Mouse (Mus musculus) left cerebral cortex, postnatal 14 days (tissue): Measurements from ENCODE around the gene Tmem144. TPM values are rescaled to one million over a fixed set of nuclear protein-coding genes. Genes with fewer than 3 reads are reported as not detected.
"Not testable (repeated sequence)": the region's sequence is repeated elsewhere in the genome, so short reads cannot be mapped to it uniquely, and the experiment has no call there.

Experiments used
- DNase-seq, 2 experiments: peaks; one replicate each; pipeline ENCODE4 v3.0.0; 2021 to 2022; ENCODE audit warnings: low spot score in 2 of 2, mixed read lengths in 1 of 2
- intact Hi-C: fragments of 180-260 bp; cut with DNase I; formaldehyde crosslinking; loops from one replicate; pipeline ENCODE4 v1.15.1; 2025
- total RNA-seq, 2 experiments: library from RNA; stranded (reverse); gene quantifications; 2 replicates each; pipeline ENCODE4 v1.2.3; 2021

Tmem144 gene
- total RNA-seq, 2 experiments from 2014 or later = 8.9 to 11.8 TPM

DNA sequence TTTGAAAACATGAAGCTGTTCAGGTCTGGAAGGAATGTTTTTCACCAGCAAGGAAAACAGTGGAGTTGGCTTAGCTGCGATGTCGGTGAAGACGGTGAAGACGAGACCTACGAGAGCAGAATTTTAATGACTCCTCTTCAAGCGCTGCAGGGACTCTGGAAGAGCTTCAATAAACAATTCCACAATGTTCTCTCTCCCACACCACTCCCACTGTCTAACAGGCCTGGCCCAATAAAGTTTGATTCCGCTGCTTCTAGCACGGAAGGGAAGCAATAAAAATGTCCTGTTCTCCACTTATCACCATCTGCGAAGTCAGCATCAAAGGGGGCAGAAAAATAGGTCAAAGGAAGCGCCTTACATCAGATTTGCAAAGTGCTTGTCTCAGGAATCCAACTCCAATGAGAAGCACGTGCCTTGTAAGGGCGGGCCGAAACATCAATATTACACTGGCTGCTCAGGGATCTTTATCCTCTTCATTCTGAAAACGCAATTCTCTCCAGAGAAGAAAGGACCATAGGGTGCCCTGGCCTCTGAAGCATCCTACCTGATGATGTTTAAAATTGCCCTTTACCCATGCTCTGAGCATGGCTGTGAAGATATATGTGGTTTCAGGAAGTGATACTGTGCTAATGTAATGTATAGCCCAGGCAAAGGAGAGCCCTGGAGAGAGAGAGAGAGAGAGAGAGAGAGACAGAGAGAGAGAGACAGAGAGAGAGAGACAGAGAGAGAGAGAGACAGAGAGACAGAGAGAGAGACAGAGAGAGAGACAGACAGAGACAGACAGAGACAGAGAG, 34.2 kb downstream of the Tmem144 start:
- intact Hi-C loops = no loop called here
- peak; percentile 48 to 64 for DNase-seq

DNA sequence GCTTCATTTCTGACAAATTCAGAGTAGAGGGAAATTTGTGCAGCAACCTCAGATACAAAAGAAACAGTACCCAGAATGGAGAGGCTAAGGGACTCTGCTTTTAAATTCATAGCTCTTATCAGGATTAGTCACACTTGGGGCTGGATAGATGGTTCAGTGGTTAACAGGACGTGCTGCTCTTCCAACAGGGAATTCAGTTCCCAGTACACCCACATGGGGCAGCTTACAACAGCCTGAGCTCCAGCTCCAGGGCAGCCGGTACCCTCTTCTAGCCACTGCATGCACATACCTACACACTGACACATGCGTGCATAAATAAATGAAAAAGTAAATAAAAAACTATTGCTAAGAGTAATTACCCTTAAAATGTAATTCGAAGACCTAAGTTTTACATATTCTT, 36.3 kb downstream of the Tmem144 start:
- DNase-seq = no peak
- intact Hi-C loops = no loop called here

DNA sequence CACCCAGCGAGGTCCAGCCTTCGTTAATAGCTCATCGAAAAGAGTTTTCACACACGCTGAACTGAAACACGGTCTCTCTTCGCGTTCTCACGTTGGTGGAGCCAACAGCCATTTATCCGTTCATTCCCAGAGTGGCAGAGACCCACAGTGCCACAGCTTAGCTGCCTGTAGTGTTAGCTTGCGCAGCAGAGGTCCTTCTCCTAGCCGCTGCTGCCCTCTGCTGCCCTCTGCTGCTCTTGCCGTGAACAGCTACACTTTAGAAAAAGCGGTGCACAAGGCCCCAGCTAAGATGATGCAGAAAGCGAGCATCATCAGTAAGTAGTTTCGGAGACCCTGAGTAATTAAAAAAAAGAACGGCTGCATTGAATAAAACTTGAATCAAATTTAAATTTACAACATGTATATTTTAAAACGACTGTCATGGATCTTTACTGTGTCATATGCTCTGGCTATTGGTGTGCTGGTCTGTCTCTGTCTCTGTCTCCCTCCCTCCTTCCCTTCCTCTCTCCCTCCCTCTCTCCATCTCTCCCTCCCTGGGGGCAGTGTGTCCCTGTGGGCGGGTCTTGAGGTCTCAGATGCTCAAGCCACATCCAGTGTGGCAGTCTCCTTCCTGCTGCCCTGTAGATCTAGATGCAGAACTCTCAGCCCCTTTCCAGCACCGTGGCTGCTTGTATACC, 38.6 kb downstream of the Tmem144 start:
- intact Hi-C loops = no loop called here
- peak; percentile 75 to 88 for DNase-seq

DNA sequence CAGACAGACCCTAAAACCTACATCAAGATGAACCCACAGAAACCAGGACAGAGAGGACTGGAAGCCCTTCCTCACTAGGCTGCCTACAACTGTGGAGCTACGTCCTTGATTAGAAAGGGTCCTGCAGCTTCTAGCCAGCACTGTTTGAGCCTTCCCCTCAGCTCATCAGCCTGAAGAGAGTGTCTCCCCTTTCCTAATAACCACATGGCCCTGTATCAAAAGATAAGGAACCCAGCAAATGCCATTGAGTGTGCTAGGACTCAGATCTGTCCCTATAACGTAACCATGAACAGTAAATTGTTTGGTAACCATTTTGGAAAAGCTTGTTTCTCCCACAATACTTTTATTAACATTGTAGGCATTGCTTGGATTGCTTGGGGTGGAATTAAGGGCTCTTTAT, 40.5 kb downstream of the Tmem144 start:
- intact Hi-C loops = no loop called here
- DNase-seq = no peak

DNA sequence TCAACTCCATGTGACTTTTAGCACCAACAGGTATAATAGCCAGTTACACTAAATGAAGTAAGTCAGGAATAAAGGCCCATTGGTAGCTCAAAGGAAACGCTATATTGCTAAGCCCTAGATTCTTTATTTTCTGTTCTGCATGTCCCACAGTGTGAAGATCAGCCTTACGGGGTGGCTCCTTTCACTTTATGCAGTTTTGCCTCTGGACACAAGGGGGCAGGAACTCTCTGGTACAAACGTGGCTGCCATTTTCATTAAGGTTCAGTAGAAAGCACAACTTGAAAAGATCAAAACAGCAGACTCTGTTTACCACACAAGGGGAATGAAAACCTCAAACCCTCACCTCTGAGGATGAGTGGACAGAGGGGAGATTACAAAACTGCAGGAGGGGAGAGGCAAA, 40.9 kb downstream of the Tmem144 start:
- intact Hi-C loops = no loop called here
- DNase-seq = peak in 1 of 2 experiments; percentile 48

DNA sequence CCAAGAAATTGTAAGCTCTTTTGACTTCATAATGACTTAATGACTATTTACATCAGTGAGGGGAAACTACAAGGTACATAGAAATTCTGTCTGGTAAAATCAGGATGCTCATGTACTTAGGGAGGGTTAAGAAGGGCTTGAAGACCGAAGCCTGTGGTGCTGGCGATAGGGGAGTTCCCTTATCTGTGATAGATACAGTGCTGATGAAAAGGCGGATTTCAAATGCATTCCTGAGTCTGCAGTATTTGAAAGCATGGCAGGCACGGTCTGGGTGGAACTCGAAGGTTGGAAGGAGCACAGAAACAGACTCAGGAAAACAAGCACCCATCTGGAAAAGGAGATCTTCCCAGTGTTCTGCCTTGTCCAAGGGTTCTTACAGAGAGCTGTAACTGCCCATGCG, 42.0 kb downstream of the Tmem144 start:
- no peak for DNase-seq
- intact Hi-C loops = no loop called here

DNA sequence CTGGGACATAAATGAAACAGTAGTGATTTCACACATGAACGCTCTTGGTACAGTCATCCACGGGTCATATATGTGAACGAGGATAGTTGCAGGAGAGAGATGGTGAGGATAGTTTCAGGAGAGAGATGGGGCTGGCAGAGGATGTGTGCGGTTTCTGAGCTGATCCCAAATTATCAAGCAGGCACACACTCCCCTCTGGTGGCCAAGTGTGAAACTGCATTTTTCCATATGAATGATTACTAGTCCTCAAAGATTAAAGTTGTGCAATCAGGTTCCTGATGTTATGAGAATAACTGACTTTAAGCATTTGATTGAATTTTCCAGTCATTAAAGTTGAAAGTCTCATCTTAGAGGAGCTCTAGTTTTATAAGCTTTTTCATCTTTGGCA, 43.4 kb downstream of the Tmem144 start:
- DNase-seq = peak; percentile 72 to 80
- intact Hi-C loops = loop anchor here (2.0 kb wide), 2 partner anchors 136 to 144 kb away; no protein-coding TSS in a partner anchor

DNA sequence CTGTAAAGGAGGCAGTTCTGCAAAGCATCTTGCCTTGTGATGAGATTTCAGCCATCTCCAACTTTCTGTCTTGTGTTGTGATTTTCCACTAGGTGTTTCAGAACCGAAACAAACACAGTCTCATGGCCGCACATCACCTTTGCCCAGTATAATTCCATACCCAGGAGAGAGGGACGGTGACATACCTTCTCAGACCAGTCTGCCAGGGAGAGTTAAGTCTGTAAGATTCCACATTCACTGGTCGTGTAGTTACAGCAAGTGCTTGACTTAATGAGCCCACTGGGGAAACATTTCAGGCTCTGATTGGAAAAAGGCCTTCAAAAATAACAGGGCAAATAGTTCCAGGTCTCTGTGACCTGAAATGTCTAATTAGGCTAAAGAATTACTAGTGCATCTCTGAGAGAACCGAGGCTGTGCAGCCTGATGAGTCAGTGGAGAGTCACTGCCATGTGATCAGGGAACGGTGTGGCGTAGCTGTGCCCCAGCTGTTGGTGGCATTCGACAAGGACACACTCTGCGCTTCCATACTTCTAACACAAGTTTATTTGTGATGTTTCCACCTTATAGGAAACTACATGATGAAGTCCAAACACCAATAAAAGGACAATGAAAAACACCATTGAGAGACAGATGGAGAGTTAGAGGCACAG, 43.9 kb downstream of the Tmem144 start:
- no peak for DNase-seq
- intact Hi-C loops = loop anchor here (2.0 kb wide), 2 partner anchors 136 to 144 kb away; no protein-coding TSS in a partner anchor

DNA sequence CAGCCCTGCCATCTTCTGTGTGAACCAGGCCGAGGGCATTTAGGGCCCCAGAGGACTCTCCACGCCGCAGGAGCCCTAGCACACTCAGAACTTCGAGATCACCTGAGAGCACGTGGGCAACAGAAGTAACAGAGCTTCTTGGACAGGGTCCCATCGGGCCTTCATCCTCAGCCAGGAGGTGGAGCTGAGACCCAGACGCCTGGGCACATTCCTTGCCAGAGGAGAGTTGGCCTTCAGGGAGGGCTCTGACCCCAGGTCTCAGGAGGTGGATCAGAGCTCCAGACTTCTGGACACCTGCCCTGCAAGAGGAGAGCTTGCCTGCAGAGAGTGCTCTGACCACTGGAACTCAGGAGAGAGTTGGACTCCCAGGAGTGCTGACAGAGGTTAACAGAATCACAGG, 51.8 kb downstream of the Tmem144 start:
- intact Hi-C loops, DNase-seq: not testable (repeated sequence)

DNA sequence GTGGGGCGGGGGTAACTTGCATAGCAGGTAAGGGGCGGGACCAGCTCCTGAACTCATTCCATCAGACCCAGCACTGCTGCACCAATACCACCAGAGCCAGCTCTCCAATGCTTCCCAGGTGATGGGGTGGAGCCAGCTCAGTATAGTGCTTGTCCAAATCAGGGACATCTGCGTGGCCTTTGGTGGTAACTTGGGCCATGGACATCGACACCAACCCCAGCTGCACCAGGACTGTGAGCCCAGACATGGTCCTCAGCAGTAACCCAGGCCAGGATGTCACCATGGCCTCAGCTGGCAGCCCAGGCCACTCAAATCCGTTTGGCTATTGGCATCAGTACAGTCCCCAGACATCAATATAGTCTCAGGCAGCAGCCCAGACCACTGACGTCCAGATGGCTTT, 60.3 kb downstream of the Tmem144 start:
- intact Hi-C loops = no loop called here
- no peak for DNase-seq

DNA sequence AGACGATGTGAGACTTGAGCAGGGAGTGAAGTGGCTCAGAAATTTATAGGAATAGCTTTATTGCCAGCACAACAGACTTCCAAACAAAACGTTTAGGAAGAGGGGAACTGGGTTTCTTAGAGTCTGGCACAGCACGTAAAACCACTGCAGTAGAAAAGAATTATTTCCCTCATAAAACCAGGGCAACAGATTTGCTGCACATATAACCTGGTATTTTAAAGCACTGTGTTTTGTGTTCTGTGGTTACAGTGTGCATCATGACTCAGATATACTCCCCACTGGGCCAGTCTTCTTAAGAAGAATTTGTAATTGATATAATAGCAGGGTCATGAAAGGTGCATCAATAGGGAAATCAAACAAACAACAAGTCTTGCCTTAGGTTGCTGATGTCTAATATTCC, 62.2 kb downstream of the Tmem144 start:
- DNase-seq = no peak
- intact Hi-C loops = no loop called here

DNA sequence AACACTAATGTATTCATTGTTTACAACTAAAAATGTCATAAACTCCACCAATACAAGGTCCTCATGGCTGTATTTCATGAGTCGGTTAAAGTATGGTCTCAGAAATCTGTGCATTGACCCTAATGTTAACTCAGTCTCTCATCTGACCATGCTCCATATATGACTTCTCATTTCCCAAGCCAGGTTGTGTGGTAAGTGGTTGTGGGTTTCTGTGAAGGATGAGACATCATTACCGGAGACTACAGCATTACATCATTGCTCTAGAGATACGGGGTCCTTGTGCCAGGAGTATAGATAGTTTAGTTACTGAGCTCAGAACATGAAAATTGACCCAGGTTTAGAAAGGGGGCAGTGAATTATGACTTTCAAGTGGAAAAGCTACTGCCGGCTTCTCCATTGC, 63.0 kb downstream of the Tmem144 start:
- intact Hi-C loops = no loop called here
- no peak for DNase-seq

DNA sequence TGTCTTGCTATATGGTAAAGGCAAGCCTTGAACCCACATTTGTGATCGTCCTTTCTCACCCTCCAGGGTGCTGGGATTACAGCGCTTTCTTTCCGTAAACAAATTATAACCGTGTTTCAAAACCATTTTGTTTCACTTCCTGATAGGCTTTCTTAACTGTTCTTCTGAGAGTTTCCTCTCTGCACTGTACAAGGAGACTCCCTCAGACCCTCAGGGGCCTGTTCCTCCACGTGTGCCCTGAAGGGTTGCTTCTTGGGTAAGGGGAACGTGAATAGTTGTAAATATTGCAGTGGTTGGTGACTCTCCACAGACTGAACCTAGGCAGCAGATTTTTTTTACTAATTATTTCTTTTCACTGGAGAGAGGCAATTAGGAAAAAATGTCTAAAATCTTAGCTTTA, 63.6 kb downstream of the Tmem144 start:
- intact Hi-C loops = no loop called here

DNA sequence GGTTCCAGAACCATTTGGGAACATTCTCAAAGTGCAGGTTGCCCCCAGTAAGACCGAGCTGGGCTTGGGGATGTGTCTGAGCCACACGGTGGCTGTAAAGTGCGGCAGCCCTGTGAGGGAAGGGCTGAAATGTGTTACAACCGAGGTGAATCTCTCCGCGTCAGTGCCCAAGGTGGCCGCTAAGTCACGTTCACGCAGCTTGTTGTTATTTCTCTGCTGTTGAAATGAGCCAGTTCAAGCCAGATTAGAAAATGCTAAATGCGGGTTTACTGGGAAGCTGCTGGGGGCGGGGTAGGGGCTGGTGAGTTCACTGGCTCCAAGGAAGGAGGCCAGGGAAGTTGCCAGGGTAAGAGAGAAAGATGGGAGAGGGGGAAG, 68.2 kb downstream of the Tmem144 start:
- DNase-seq = no peak
- intact Hi-C loops = no loop called here

More for the DNA sequence above, 63.6 kb downstream of the Tmem144 start:
- DNase-seq = no peak

DNA sequence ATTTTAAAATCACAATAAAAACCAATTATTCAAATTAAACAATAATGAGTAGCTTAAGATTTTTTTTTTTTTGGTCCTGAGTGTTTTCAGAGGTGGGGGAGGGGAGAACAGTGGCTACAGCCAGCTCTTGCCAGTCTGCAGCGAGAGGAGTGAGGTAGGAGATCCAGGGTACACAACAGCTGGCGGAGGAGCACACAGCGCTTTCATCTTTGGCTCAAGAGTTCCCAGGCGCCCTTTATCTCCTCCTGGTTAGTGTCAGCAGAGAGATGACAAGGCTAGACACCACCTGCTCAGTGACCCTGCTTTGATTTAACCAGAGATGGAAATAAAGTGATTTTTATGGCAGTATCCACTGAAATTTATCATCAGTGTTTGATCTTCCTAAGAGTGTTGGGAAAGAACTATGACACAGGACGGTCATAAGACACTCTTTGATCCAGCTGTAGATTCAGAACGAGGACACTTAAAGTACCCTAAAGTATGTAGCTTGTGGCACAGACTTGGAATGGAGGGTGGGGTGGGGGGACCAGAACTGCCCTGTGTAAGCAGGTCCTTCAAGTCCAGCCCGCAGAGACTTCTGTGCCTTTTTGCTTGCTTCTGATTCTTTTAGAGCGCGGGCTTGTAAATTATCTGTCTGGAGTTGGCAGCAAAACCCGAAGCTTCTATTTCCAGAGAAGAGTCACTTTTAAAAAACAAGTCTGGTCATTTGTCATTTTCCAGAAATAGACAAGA, 68.8 kb downstream of the Tmem144 start:
- DNase-seq = peak in 1 of 2 experiments; percentile 18
- intact Hi-C loops = no loop called here

DNA sequence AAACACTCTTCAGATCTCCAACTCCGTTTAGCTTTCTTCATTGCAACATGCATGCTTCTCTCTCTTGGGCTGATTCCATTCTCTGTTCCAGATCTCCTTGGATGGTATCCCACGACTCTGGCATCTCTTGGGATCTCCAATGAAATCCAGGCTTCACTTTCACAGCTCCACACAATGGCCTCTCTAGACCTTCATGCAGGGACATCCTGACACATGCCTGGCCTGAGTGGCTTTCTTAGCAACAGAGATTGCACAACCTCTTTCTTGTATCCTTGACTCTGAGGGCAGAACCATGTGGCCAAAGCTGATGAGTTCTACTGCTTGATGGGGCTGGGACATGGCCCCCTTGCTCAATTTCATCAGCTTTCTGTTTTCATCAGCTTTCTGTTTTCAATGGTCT, 79.9 kb downstream of the Tmem144 start:
- no peak for DNase-seq
- intact Hi-C loops = no loop called here
